Mouse (Mus musculus): ENCODE results near the gene Pum1. TPM values are rescaled to one million over a fixed set of nuclear protein-coding genes. Genes with fewer than 3 reads are reported as not detected.
"Not testable (repeated sequence)": the region's sequence is repeated elsewhere in the genome, so short reads cannot be mapped to it uniquely, and the experiment has no call there.

Gene Pum1
- polyA plus RNA-seq (2016; fragmentation: Nextera tagmentation; extraction: Ambion mirVana) = 121 and 126 TPM in 2 replicates

- Histone ChIP-seq H3K4me3 (peak within 1 kb of the TSS; percentile 93), H3K9me3 (no peaks in the 10 kb centered on the region), H3K4me1 (peaks cover 40% of the 10 kb centered on the region), H3K27ac (peak within 1 kb of the TSS; percentile 99), H3K36me3 (replicated peaks) (peaks cover 25% of the 10 kb centered on the region), H3K27me3 (ENCODE audit: poor library complexity, severe bottlenecking) (no peaks in the 10 kb centered on the region)
- WGBS = 0% methylated on average over 89 of the region's 90 CpGs
- peak; percentile 93 for DNase-seq (ENCODE audit: extremely low spot score, low spot score)
Measured at GRCm38 (mm10) chr4:130662979-130663725, at the start of gene Pum1. TSS of gene Pum1 (plus strand) at chr4:130663321.

- Histone ChIP-seq H3K9me3 (no peaks in the 10 kb centered on the region), H3K4me1 (peaks cover 4% of the 10 kb centered on the region; the same call in 1 of the 2 replicates), H3K36me3 (replicated peaks) (no peaks in the 10 kb centered on the region), H3K4me3 (peak overlapping the region; percentile 25; the same call in 1 of the 2 replicates), H3K27ac (peak overlapping the region; percentile 54; the same call in 1 of the 2 replicates), H3K27me3 (ENCODE audit: poor library complexity, severe bottlenecking) (no peaks in the 10 kb centered on the region)
- WGBS = 11% methylated on average over 4 of the region's 4 CpGs
- DNase-seq (ENCODE audit: extremely low spot score, low spot score) = no peak
Measured at GRCm38 (mm10) chr4:130629391-130629790, 33.7 kb upstream of the Pum1 start.

- WGBS = 55% methylated on average over 3 of the region's 3 CpGs
- Histone ChIP-seq H3K9me3 (no peaks in the 10 kb centered on the region), H3K4me3 (no peak overlapping the region), H3K36me3 (replicated peaks) (no peaks in the 10 kb centered on the region), H3K27ac (no peak overlapping the region), H3K27me3 (ENCODE audit: poor library complexity, severe bottlenecking) (no peaks in the 10 kb centered on the region), H3K4me1 (peaks cover 4% of the 10 kb centered on the region; the same call in 1 of the 2 replicates)
- no peak for DNase-seq (ENCODE audit: extremely low spot score, low spot score)
Measured at GRCm38 (mm10) chr4:130630232-130630847, 32.8 kb upstream of the Pum1 start.

- not testable (repeated sequence) for H3K27ac ChIP-seq; H3K9me3 ChIP-seq; H3K4me3 ChIP-seq; H3K27me3 ChIP-seq (ENCODE audit: poor library complexity, severe bottlenecking); DNase-seq (ENCODE audit: extremely low spot score, low spot score); H3K4me1 ChIP-seq; H3K36me3 ChIP-seq (replicated peaks)
- WGBS = 83% methylated on average over 3 of the region's 3 CpGs
Measured at GRCm38 (mm10) chr4:130635076-130635475, 28.0 kb upstream of the Pum1 start.

- 80% methylated on average over 3 of the region's 3 CpGs for WGBS
- H3K36me3 ChIP-seq (replicated peaks) = no peaks in the 10 kb centered on the region
- H3K4me3 ChIP-seq = no peak overlapping the region
Measured at GRCm38 (mm10) chr4:130636761-130637160, 26.4 kb upstream of the Pum1 start.

GRCm38 (mm10) chr4:130637488-130638422 is 25.4 kb upstream of the Pum1 start:
- 92% methylated on average over 8 of the region's 9 CpGs for WGBS
- Histone ChIP-seq H3K4me1 (no peaks in the 10 kb centered on the region), H3K27ac (no peak overlapping the region), H3K9me3 (no peaks in the 10 kb centered on the region), H3K36me3 (replicated peaks) (no peaks in the 10 kb centered on the region), H3K4me3 (no peak overlapping the region), H3K27me3 (ENCODE audit: poor library complexity, severe bottlenecking) (no peaks in the 10 kb centered on the region)
- DNase-seq (ENCODE audit: extremely low spot score, low spot score) = no peak

More at GRCm38 (mm10) chr4:130636761-130637160, 26.4 kb upstream of the Pum1 start:
- no peak for DNase-seq (ENCODE audit: extremely low spot score, low spot score)
- H3K27ac ChIP-seq = no peak overlapping the region
- H3K9me3 ChIP-seq = no peaks in the 10 kb centered on the region
- no peaks in the 10 kb centered on the region for H3K27me3 ChIP-seq (ENCODE audit: poor library complexity, severe bottlenecking)
- H3K4me1 ChIP-seq = no peaks in the 10 kb centered on the region

GRCm38 (mm10) chr4:130640031-130640717 is 22.9 kb upstream of the Pum1 start:
- Histone ChIP-seq H3K27me3 (ENCODE audit: poor library complexity, severe bottlenecking) (no peaks in the 10 kb centered on the region), H3K27ac (no peak overlapping the region), H3K4me3 (no peak overlapping the region), H3K4me1 (no peaks in the 10 kb centered on the region), H3K36me3 (replicated peaks) (no peaks in the 10 kb centered on the region), H3K9me3 (no peaks in the 10 kb centered on the region)
- WGBS = 74% methylated on average over 9 of the region's 9 CpGs
- no peak for DNase-seq (ENCODE audit: extremely low spot score, low spot score)

GRCm38 (mm10) chr4:130642468-130642867 is 20.7 kb upstream of the Pum1 start:
- Histone ChIP-seq H3K36me3 (replicated peaks) (no peaks in the 10 kb centered on the region), H3K27me3 (ENCODE audit: poor library complexity, severe bottlenecking) (no peaks in the 10 kb centered on the region), H3K4me1 (no peaks in the 10 kb centered on the region), H3K4me3 (no peak overlapping the region), H3K9me3 (no peaks in the 10 kb centered on the region), H3K27ac (no peak overlapping the region)
- no peak for DNase-seq (ENCODE audit: extremely low spot score, low spot score)
- WGBS = 93% methylated on average over 5 of the region's 5 CpGs

- H3K36me3 ChIP-seq (replicated peaks) = no peaks in the 10 kb centered on the region
- no peak overlapping the region for H3K27ac ChIP-seq
- H3K9me3 ChIP-seq = no peaks in the 10 kb centered on the region
- H3K4me3 ChIP-seq = no peak overlapping the region
- WGBS = 53% methylated on average over 1 of the region's 1 CpGs
- H3K4me1 ChIP-seq = no peaks in the 10 kb centered on the region
- H3K27me3 ChIP-seq (ENCODE audit: poor library complexity, severe bottlenecking) = no peaks in the 10 kb centered on the region
- no peak for DNase-seq (ENCODE audit: extremely low spot score, low spot score)
Measured at GRCm38 (mm10) chr4:130645426-130645825, 17.7 kb upstream of the Pum1 start.

GRCm38 (mm10) chr4:130651286-130651685 is 11.8 kb upstream of the Pum1 start:
- no peaks in the 10 kb centered on the region for H3K36me3 ChIP-seq (replicated peaks)
- H3K9me3 ChIP-seq = no peaks in the 10 kb centered on the region
- no peaks in the 10 kb centered on the region for H3K4me1 ChIP-seq
- no peak overlapping the region for H3K4me3 ChIP-seq
- 82% methylated on average over 4 of the region's 4 CpGs for WGBS
- H3K27me3 ChIP-seq (ENCODE audit: poor library complexity, severe bottlenecking) = no peaks in the 10 kb centered on the region
- H3K27ac ChIP-seq = no peak overlapping the region
- no peak for DNase-seq (ENCODE audit: extremely low spot score, low spot score)

GRCm38 (mm10) chr4:130652546-130652945 is 10.6 kb upstream of the Pum1 start:
- Histone ChIP-seq H3K27ac (no peak overlapping the region), H3K4me1 (no peaks in the 10 kb centered on the region), H3K9me3 (no peaks in the 10 kb centered on the region), H3K27me3 (ENCODE audit: poor library complexity, severe bottlenecking) (no peaks in the 10 kb centered on the region), H3K4me3 (no peak overlapping the region), H3K36me3 (replicated peaks) (no peaks in the 10 kb centered on the region)
- 72% methylated on average over 4 of the region's 4 CpGs for WGBS
- no peak for DNase-seq (ENCODE audit: extremely low spot score, low spot score)
